Mouse (Mus musculus) heart, embryonic 16.5 days (tissue): Measurements from ENCODE around the gene Gm20388. TPM values are rescaled to one million over a fixed set of nuclear protein-coding genes. Genes with fewer than 3 reads are reported as not detected.
A peak's percentile ranks its signal among the peaks of the same experiment; 100 is the strongest.

Experiments used
- ATAC-seq: fragments of 200-750 bp; cut with Nextera tagmentation; replicated peaks from 2 replicates; pipeline ENCODE4 v1.8.0; 2017; ENCODE audit warnings: moderate number of reproducible peaks; ENCODE audit not compliant: insufficient read depth, low FRiP score; ENCODE audit errors: extremely low read depth
- H3K27ac ChIP-seq: fragments of 300-500 bp; sonication (generic); 2 replicates; pipeline ENCODE4 v1.5.1; 2014; ENCODE audit warnings: mild to moderate bottlenecking, low read length, control low read depth, moderate library complexity
- H3K27me3 ChIP-seq: fragments of 300-500 bp; sonication (generic); 2 replicates; pipeline ENCODE4 v1.6.1; 2014; ENCODE audit warnings: low read length, mixed read lengths; ENCODE audit not compliant: control insufficient read depth, insufficient read depth
- H3K36me3 ChIP-seq: fragments of 300-500 bp; sonication (generic); 2 replicates; pipeline ENCODE4 v1.6.1; 2014; ENCODE audit not compliant: control insufficient read depth, insufficient read depth
- H3K4me1 ChIP-seq: fragments of 300-500 bp; sonication (generic); 2 replicates; pipeline ENCODE4 v1.6.1; 2014; ENCODE audit warnings: low read length, mixed read lengths; ENCODE audit not compliant: control insufficient read depth, insufficient read depth
- H3K4me2 ChIP-seq: fragments of 300-500 bp; sonication (generic); 2 replicates; pipeline ENCODE4 v1.6.1; 2014; ENCODE audit warnings: low read depth, mild to moderate bottlenecking, control low read depth, low read length
- H3K4me3 ChIP-seq: fragments of 300-500 bp; sonication (generic); 2 replicates; pipeline ENCODE4 v1.5.1; 2014; ENCODE audit warnings: mild to moderate bottlenecking, control low read depth, low read length
- H3K9ac ChIP-seq: fragments of 300-500 bp; sonication (generic); 2 replicates; pipeline ENCODE4 v1.6.1; 2014; ENCODE audit warnings: low read length, control low read depth
- H3K9me3 ChIP-seq: fragments of 300-500 bp; sonication (generic); replicated peaks from 2 replicates; pipeline ENCODE4 v1.6.1; 2016; ENCODE audit warnings: low read length; ENCODE audit not compliant: control insufficient read depth
- WGBS: fragments of 180-500 bp; shearing (Covaris S2); extraction: QIAGEN DNeasy Blood & Tissue Kit; methylation state at CpG from one replicate; pipeline ENCODE4 v1.1.7; 2014; 5-methylcytosine and 5-hydroxymethylcytosine counted together
- polyA plus RNA-seq: library from polyadenylated mRNA; unstranded; fragments of >200 nt; fragmentation: Nextera tagmentation; extraction: Ambion mirVana; gene quantifications from 2 replicates; pipeline ENCODE4 v1.2.1, GENCODE M21; 2015

The Gm20388 gene
- polyA plus RNA-seq, 1 experiment from 2014 or later: 4.5 TPM

GRCm38 (mm10) chr8:121718925-121719324 is 1808.3 kb downstream of the Gm20388 start:
- no peak for ATAC-seq
- 44% methylated on average over 6 of the region's 6 CpGs for WGBS
- Histone ChIP-seq H3K4me3 (no peak overlapping the region), H3K4me2 (no peak overlapping the region), H3K9ac (no peak overlapping the region), H3K4me1 (no peaks in the 10 kb centered on the region), H3K36me3 (no peaks in the 10 kb centered on the region), H3K9me3 (no peaks in the 10 kb centered on the region), H3K27me3 (peaks cover 39% of the 10 kb centered on the region), H3K27ac (no peak overlapping the region)

GRCm38 (mm10) chr8:121721072-121721471 is 1810.4 kb downstream of the Gm20388 start:
- Histone ChIP-seq H3K4me2 (no peak overlapping the region), H3K9me3 (no peaks in the 10 kb centered on the region), H3K4me3 (no peak overlapping the region), H3K27ac (no peak overlapping the region), H3K9ac (no peak overlapping the region), H3K4me1 (no peaks in the 10 kb centered on the region), H3K27me3 (peaks cover 27% of the 10 kb centered on the region), H3K36me3 (no peaks in the 10 kb centered on the region)
- 44% methylated on average over 6 of the region's 6 CpGs for WGBS
- no peak for ATAC-seq

- Histone ChIP-seq H3K4me3 (no peak overlapping the region), H3K36me3 (no peaks in the 10 kb centered on the region), H3K9me3 (peaks cover 7% of the 10 kb centered on the region; the same call in 1 of the 2 replicates), H3K27ac (no peak overlapping the region), H3K4me1 (no peaks in the 10 kb centered on the region), H3K4me2 (no peak overlapping the region), H3K9ac (no peak overlapping the region), H3K27me3 (peaks cover 24% of the 10 kb centered on the region)
- ATAC-seq: no peak
- WGBS: 72% methylated on average over 11 of the region's 12 CpGs
Observed at GRCm38 (mm10) chr8:121723846-121724245, 1813.2 kb downstream of the Gm20388 start.

- H3K4me2 ChIP-seq: no peak overlapping the region
- ATAC-seq: no peak
- H3K4me3 ChIP-seq: no peak overlapping the region
- H3K4me1 ChIP-seq: no peaks in the 10 kb centered on the region; the same call in 1 of the 2 replicates
- no peak overlapping the region for H3K9ac ChIP-seq
- H3K9me3 ChIP-seq: peaks cover 7% of the 10 kb centered on the region; the same call in 1 of the 2 replicates
- H3K27ac ChIP-seq: no peak overlapping the region
- peaks cover 52% of the 10 kb centered on the region for H3K27me3 ChIP-seq
- WGBS: 50% methylated on average over 3 of the region's 3 CpGs
- H3K36me3 ChIP-seq: no peaks in the 10 kb centered on the region
Observed at GRCm38 (mm10) chr8:121727164-121727563, 1816.5 kb downstream of the Gm20388 start.

GRCm38 (mm10) chr8:121729323-121729722 is 1818.7 kb downstream of the Gm20388 start, which contains the start of gene Jph3:
Gene Jph3, plus strand, starts transcription at chr8:121729623.
- Histone ChIP-seq H3K4me3 (peak within 1 kb of the TSS; percentile 56), H3K4me1 (no peaks in the 10 kb centered on the region; the same call in 1 of the 2 replicates), H3K4me2 (peak within 1 kb of the TSS; percentile 75), H3K36me3 (no peaks in the 10 kb centered on the region), H3K9ac (no peak within 1 kb of the TSS), H3K9me3 (peaks cover 7% of the 10 kb centered on the region; the same call in 1 of the 2 replicates), H3K27me3 (peaks cover 66% of the 10 kb centered on the region), H3K27ac (no peak within 1 kb of the TSS)
- 15% methylated on average over 12 of the region's 12 CpGs for WGBS
- ATAC-seq: no peak

GRCm38 (mm10) chr8:121729754-121730153 is 1819.1 kb downstream of the Gm20388 start:
- H3K36me3 ChIP-seq: no peaks in the 10 kb centered on the region
- under 1% methylated on average over 37 of the region's 54 CpGs for WGBS
- H3K4me3 ChIP-seq: peak overlapping the region; percentile 56
- peaks cover 66% of the 10 kb centered on the region for H3K27me3 ChIP-seq
- no peaks in the 10 kb centered on the region; the same call in 1 of the 2 replicates for H3K4me1 ChIP-seq
- H3K27ac ChIP-seq: no peak overlapping the region
- no peak for ATAC-seq
- H3K4me2 ChIP-seq: peak overlapping the region; percentile 75
- H3K9me3 ChIP-seq: peaks cover 7% of the 10 kb centered on the region; the same call in 1 of the 2 replicates
- H3K9ac ChIP-seq: no peak overlapping the region

- H3K27ac ChIP-seq: no peak overlapping the region
- under 1% methylated on average over 38 of the region's 60 CpGs for WGBS
- no peaks in the 10 kb centered on the region; the same call in 1 of the 2 replicates for H3K4me1 ChIP-seq
- H3K4me3 ChIP-seq: peak overlapping the region; percentile 56
- peaks cover 7% of the 10 kb centered on the region; the same call in 1 of the 2 replicates for H3K9me3 ChIP-seq
- H3K9ac ChIP-seq: no peak overlapping the region
- ATAC-seq: no peak; the same call in 1 of the 2 replicates
- H3K4me2 ChIP-seq: peak overlapping the region; percentile 75
- no peaks in the 10 kb centered on the region for H3K36me3 ChIP-seq
- H3K27me3 ChIP-seq: peaks cover 66% of the 10 kb centered on the region
Observed at GRCm38 (mm10) chr8:121730170-121730569, 1819.5 kb downstream of the Gm20388 start.

GRCm38 (mm10) chr8:121730646-121731045 is 1820.0 kb downstream of the Gm20388 start:
- ATAC-seq: no peak
- no peak overlapping the region for H3K27ac ChIP-seq

GRCm38 (mm10) chr8:121731060-121731459 is 1820.4 kb downstream of the Gm20388 start:
- no peak for ATAC-seq
- H3K4me2 ChIP-seq: no peak overlapping the region
- H3K9me3 ChIP-seq: peaks cover 7% of the 10 kb centered on the region; the same call in 1 of the 2 replicates
- no peaks in the 10 kb centered on the region for H3K36me3 ChIP-seq
- no peak overlapping the region for H3K27ac ChIP-seq
- WGBS: 5% methylated on average over 11 of the region's 11 CpGs
- H3K27me3 ChIP-seq: peaks cover 66% of the 10 kb centered on the region
- H3K9ac ChIP-seq: no peak overlapping the region
- H3K4me1 ChIP-seq: no peaks in the 10 kb centered on the region; the same call in 1 of the 2 replicates
- no peak overlapping the region; the same call in 1 of the 2 replicates for H3K4me3 ChIP-seq

More at GRCm38 (mm10) chr8:121730646-121731045, 1820.0 kb downstream of the Gm20388 start:
- Histone ChIP-seq H3K9me3 (peaks cover 7% of the 10 kb centered on the region; the same call in 1 of the 2 replicates), H3K4me1 (no peaks in the 10 kb centered on the region; the same call in 1 of the 2 replicates), H3K4me2 (peak overlapping the region; percentile 75), H3K9ac (no peak overlapping the region), H3K4me3 (peak overlapping the region; percentile 56), H3K27me3 (peaks cover 66% of the 10 kb centered on the region), H3K36me3 (no peaks in the 10 kb centered on the region)
- 2% methylated on average over 37 of the region's 37 CpGs for WGBS
